Mouse (Mus musculus): ENCODE measurements around the gene Plpp6. TPM values are rescaled to one million over a fixed set of nuclear protein-coding genes. Genes with fewer than 3 reads are reported as not detected.

Gene Plpp6
- polyA plus RNA-seq, 1 experiment from 2014 or later = 12.3 TPM

- no peaks in the 10 kb centered on the region for H3K9me3 ChIP-seq
- no peaks in the 10 kb centered on the region for H3K27me3 ChIP-seq (replicated peaks)
- ATAC-seq = no peak
- no peak overlapping the region for H3K27ac ChIP-seq
- H3K4me1 ChIP-seq (replicated peaks) = no peaks in the 10 kb centered on the region
- H3K36me3 ChIP-seq = no peaks in the 10 kb centered on the region
- H3K4me3 ChIP-seq (replicated peaks) = no peak overlapping the region
- no peak overlapping the region for H3K9ac ChIP-seq
- H3K4me2 ChIP-seq (replicated peaks) = no peak overlapping the region
- WGBS = 34% methylated on average over 2 of the region's 2 CpGs
Observed at GRCm38 (mm10) chr19:28947311-28947710, 16.4 kb upstream of the Plpp6 start.

- Histone ChIP-seq H3K4me3 (replicated peaks) (no peak overlapping the region), H3K27ac (no peak overlapping the region), H3K27me3 (replicated peaks) (no peaks in the 10 kb centered on the region), H3K9me3 (no peaks in the 10 kb centered on the region), H3K4me1 (replicated peaks) (no peaks in the 10 kb centered on the region), H3K4me2 (replicated peaks) (no peak overlapping the region), H3K9ac (no peak overlapping the region), H3K36me3 (no peaks in the 10 kb centered on the region)
- 77% methylated on average over 5 of the region's 5 CpGs for WGBS
- ATAC-seq = no peak
Observed at GRCm38 (mm10) chr19:28951251-28951650, 12.5 kb upstream of the Plpp6 start.

GRCm38 (mm10) chr19:28963113-28963512, 640 bp upstream of the Plpp6 start:
- H3K36me3 ChIP-seq = no peaks in the 10 kb centered on the region
- H3K9ac ChIP-seq = no peak overlapping the region
- no peak overlapping the region for H3K4me3 ChIP-seq (replicated peaks)
- H3K27me3 ChIP-seq (replicated peaks) = no peaks in the 10 kb centered on the region
- H3K4me1 ChIP-seq (replicated peaks) = 0 out of 2 replicates have a peak, but pooled peaks cover 10% of the 10 kb centered on the region
- 53% methylated on average over 3 of the region's 3 CpGs for WGBS
- peak overlapping the region; percentile 89 for H3K4me2 ChIP-seq (replicated peaks)
- H3K9me3 ChIP-seq = no peaks in the 10 kb centered on the region
- ATAC-seq = no peak
- no peak overlapping the region for H3K27ac ChIP-seq

- H3K27ac ChIP-seq = 0 out of 2 replicates have a peak overlapping the region, but pooled peaks have one; percentile 77
- H3K9ac ChIP-seq = peak overlapping the region; percentile 77; the same call in 1 of the 2 replicates
- 2% methylated on average over 4 of the region's 4 CpGs for WGBS
Observed at GRCm38 (mm10) chr19:28963513-28963841, 276 bp upstream of the Plpp6 start.

GRCm38 (mm10) chr19:28964552-28964903, 775 bp downstream of the Plpp6 start:
- H3K4me1 ChIP-seq (replicated peaks) = 0 out of 2 replicates have a peak, but pooled peaks cover 10% of the 10 kb centered on the region
- H3K4me3 ChIP-seq (replicated peaks) = peak overlapping the region; percentile 85
- no peaks in the 10 kb centered on the region for H3K9me3 ChIP-seq
- H3K4me2 ChIP-seq (replicated peaks) = peak overlapping the region; percentile 89
- no peak for ATAC-seq
- H3K36me3 ChIP-seq = no peaks in the 10 kb centered on the region
- H3K27ac ChIP-seq = no peak overlapping the region
- 8% methylated on average over 16 of the region's 16 CpGs for whole genome bisulfite sequencing
- peak overlapping the region; percentile 77 for H3K9ac ChIP-seq
- no peaks in the 10 kb centered on the region for H3K27me3 ChIP-seq (replicated peaks)

More at GRCm38 (mm10) chr19:28963513-28963841, 276 bp upstream of the Plpp6 start:
- H3K4me2 ChIP-seq (replicated peaks) = peak overlapping the region; percentile 89
- ATAC-seq = peak; percentile 16; the same call in 1 of the 2 replicates
- H3K36me3 ChIP-seq = no peaks in the 10 kb centered on the region
- H3K27me3 ChIP-seq (replicated peaks) = no peaks in the 10 kb centered on the region
- peak overlapping the region; percentile 85 for H3K4me3 ChIP-seq (replicated peaks)
- H3K9me3 ChIP-seq = no peaks in the 10 kb centered on the region
- 0 out of 2 replicates have a peak, but pooled peaks cover 10% of the 10 kb centered on the region for H3K4me1 ChIP-seq (replicated peaks)

GRCm38 (mm10) chr19:28967652-28968051, 3.9 kb downstream of the Plpp6 start, which contains the start of gene 4430402I18Rik:
TSS of gene 4430402I18Rik (minus strand) at chr19:28967800.
- 0 out of 2 replicates have a peak, but pooled peaks cover 10% of the 10 kb centered on the region for H3K4me1 ChIP-seq (replicated peaks)
- WGBS = 16% methylated on average over 11 of the region's 11 CpGs
- no peaks in the 10 kb centered on the region for H3K36me3 ChIP-seq
- H3K9ac ChIP-seq = no peak within 1 kb of the TSS
- no peak within 1 kb of the TSS for H3K4me2 ChIP-seq (replicated peaks)
- no peak for ATAC-seq
- no peaks in the 10 kb centered on the region for H3K27me3 ChIP-seq (replicated peaks)
- H3K27ac ChIP-seq = no peak within 1 kb of the TSS
- no peaks in the 10 kb centered on the region for H3K9me3 ChIP-seq
- no peak within 1 kb of the TSS for H3K4me3 ChIP-seq (replicated peaks)

GRCm38 (mm10) chr19:28968178-28968577, 4.4 kb downstream of the Plpp6 start:
- whole genome bisulfite sequencing = 70% methylated on average over 4 of the region's 4 CpGs
- H3K4me3 ChIP-seq (replicated peaks) = no peak overlapping the region
- H3K4me2 ChIP-seq (replicated peaks) = no peak overlapping the region
- H3K27ac ChIP-seq = no peak overlapping the region
- 0 out of 2 replicates have a peak, but pooled peaks cover 10% of the 10 kb centered on the region for H3K4me1 ChIP-seq (replicated peaks)
- ATAC-seq = no peak
- H3K9me3 ChIP-seq = no peaks in the 10 kb centered on the region
- no peaks in the 10 kb centered on the region for H3K27me3 ChIP-seq (replicated peaks)
- H3K9ac ChIP-seq = no peak overlapping the region
- H3K36me3 ChIP-seq = no peaks in the 10 kb centered on the region

- 0 out of 2 replicates have a peak, but pooled peaks cover 10% of the 10 kb centered on the region for H3K4me1 ChIP-seq (replicated peaks)
- H3K4me3 ChIP-seq (replicated peaks) = no peak overlapping the region
- no peaks in the 10 kb centered on the region for H3K36me3 ChIP-seq
- H3K27me3 ChIP-seq (replicated peaks) = no peaks in the 10 kb centered on the region
- no peak for ATAC-seq
- 83% methylated on average over 5 of the region's 5 CpGs for WGBS
- H3K9me3 ChIP-seq = no peaks in the 10 kb centered on the region
- H3K27ac ChIP-seq = no peak overlapping the region
- no peak overlapping the region for H3K9ac ChIP-seq
- no peak overlapping the region for H3K4me2 ChIP-seq (replicated peaks)
Observed at GRCm38 (mm10) chr19:28969231-28969630, 5.5 kb downstream of the Plpp6 start.

- H3K27ac ChIP-seq = no peak overlapping the region
- H3K36me3 ChIP-seq = no peaks in the 10 kb centered on the region
- no peak overlapping the region for H3K9ac ChIP-seq
- peaks cover 6% of the 10 kb centered on the region; the same call in 1 of the 2 replicates for H3K4me1 ChIP-seq (replicated peaks)
- H3K4me3 ChIP-seq (replicated peaks) = no peak overlapping the region
- H3K9me3 ChIP-seq = no peaks in the 10 kb centered on the region
- H3K4me2 ChIP-seq (replicated peaks) = no peak overlapping the region
- 42% methylated on average over 11 of the region's 11 CpGs for WGBS
- 0 out of 2 replicates have a peak, but pooled peaks cover 3% of the 10 kb centered on the region for H3K27me3 ChIP-seq (replicated peaks)
- no peak for ATAC-seq
Observed at GRCm38 (mm10) chr19:28970251-28970650, 6.5 kb downstream of the Plpp6 start.

- WGBS = 16% methylated on average over 35 of the region's 35 CpGs
Observed at GRCm38 (mm10) chr19:28974862-28975611, 11.3 kb downstream of the Plpp6 start.

GRCm38 (mm10) chr19:28982617-28983016, 18.9 kb downstream of the Plpp6 start:
- Histone ChIP-seq H3K4me2 (replicated peaks) (no peak overlapping the region), H3K36me3 (no peaks in the 10 kb centered on the region), H3K4me1 (replicated peaks) (no peaks in the 10 kb centered on the region), H3K27me3 (replicated peaks) (no peaks in the 10 kb centered on the region), H3K9ac (no peak overlapping the region), H3K9me3 (no peaks in the 10 kb centered on the region), H3K27ac (no peak overlapping the region), H3K4me3 (replicated peaks) (no peak overlapping the region)
- no peak for ATAC-seq
- 62% methylated on average over 7 of the region's 7 CpGs for WGBS

More at GRCm38 (mm10) chr19:28974862-28975611, 11.3 kb downstream of the Plpp6 start:
- ATAC-seq = peak; percentile 85
- Histone ChIP-seq H3K4me1 (replicated peaks) (peaks cover 4% of the 10 kb centered on the region; the same call in 1 of the 2 replicates), H3K27me3 (replicated peaks) (0 out of 2 replicates have a peak, but pooled peaks cover 3% of the 10 kb centered on the region), H3K36me3 (no peaks in the 10 kb centered on the region), H3K4me2 (replicated peaks) (peak overlapping the region; percentile 78), H3K4me3 (replicated peaks) (peak overlapping the region; percentile 35), H3K27ac (no peak overlapping the region), H3K9me3 (no peaks in the 10 kb centered on the region), H3K9ac (0 out of 2 replicates have a peak overlapping the region, but pooled peaks have one; percentile 32)

GRCm38 (mm10) chr19:28989515-28989914, 25.8 kb downstream of the Plpp6 start:
- no peak for ATAC-seq
- Histone ChIP-seq H3K27me3 (replicated peaks) (no peaks in the 10 kb centered on the region), H3K4me1 (replicated peaks) (peaks cover 6% of the 10 kb centered on the region; the same call in 1 of the 2 replicates), H3K36me3 (no peaks in the 10 kb centered on the region), H3K27ac (no peak overlapping the region), H3K4me2 (replicated peaks) (peak overlapping the region; percentile 75), H3K9me3 (no peaks in the 10 kb centered on the region), H3K9ac (peak overlapping the region; percentile 90), H3K4me3 (replicated peaks) (peak overlapping the region; percentile 89)
- WGBS = 49% methylated on average over 8 of the region's 8 CpGs

Measured in intestine, embryonic 15.5 days (tissue).